Mouse (Mus musculus): ENCODE data around the gene Mta2. TPM values are rescaled to one million over a fixed set of nuclear protein-coding genes. Genes with fewer than 3 reads are reported as not detected.

The Mta2 gene
- polyA plus RNA-seq, 1 experiment from 2014 or later = 139 TPM

DNA sequence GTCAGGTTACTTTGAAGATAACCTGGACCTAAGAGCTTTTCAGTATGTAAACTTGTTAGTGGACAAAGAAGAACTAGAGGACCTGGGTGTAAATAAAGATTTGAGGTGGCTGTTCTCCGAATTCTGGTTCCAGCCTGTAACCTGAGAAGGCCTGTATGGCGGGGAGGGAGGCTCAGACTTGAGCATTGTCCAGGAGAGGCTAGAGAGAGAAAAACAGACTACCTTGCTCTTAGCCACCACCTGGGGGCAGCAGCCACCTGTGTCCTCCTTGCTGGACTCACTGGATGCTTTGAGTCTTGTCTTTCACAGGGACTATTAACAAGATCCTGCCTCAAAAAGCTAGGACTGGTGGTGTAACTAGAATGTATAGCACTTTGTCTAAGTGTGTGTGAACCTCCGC lies 34.9 kb downstream of the Mta2 start:
- no peak overlapping the region for H3K4me3 ChIP-seq (replicated peaks)
- H3K27ac ChIP-seq = no peak overlapping the region
- peaks cover 50% of the 10 kb centered on the region for H3K36me3 ChIP-seq
- H3K9me3 ChIP-seq = no peaks in the 10 kb centered on the region
- peaks cover 7% of the 10 kb centered on the region for H3K4me1 ChIP-seq (replicated peaks)
- WGBS = 42% methylated on average over 3 of the region's 3 CpGs
- H3K9ac ChIP-seq = no peak overlapping the region
- no peaks in the 10 kb centered on the region for H3K27me3 ChIP-seq (replicated peaks)
- peak; percentile 61 for ATAC-seq
- no peak overlapping the region for H3K4me2 ChIP-seq (replicated peaks)

DNA sequence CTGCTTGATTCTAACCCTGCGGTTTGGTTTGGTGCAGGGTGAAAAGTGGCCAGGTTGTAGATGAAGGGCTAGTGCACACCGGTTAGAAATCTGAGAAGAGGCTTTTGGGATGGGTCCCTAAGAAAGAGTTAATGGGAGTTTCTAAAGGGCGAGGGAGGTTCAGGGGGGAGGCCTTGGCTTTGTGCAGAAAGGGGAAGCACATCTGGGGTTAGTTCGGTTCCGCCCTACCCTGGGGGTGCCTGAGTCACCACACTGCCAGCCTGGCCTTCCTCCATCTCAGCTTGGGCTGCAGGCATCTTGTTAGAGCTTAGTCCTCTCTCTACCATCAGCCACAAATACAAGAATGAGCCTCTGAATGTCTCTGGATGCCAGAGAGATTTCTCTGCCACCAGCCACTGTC lies 39.1 kb downstream of the Mta2 start:
- H3K4me2 ChIP-seq (replicated peaks) = no peak overlapping the region
- WGBS = 49% methylated on average over 5 of the region's 5 CpGs
- H3K9me3 ChIP-seq = no peaks in the 10 kb centered on the region
- H3K27me3 ChIP-seq (replicated peaks) = no peaks in the 10 kb centered on the region
- no peak overlapping the region for H3K27ac ChIP-seq
- no peak overlapping the region for H3K4me3 ChIP-seq (replicated peaks)
- H3K4me1 ChIP-seq (replicated peaks) = peaks cover 43% of the 10 kb centered on the region
- no peak overlapping the region for H3K9ac ChIP-seq
- peaks cover 18% of the 10 kb centered on the region for H3K36me3 ChIP-seq
- ATAC-seq = no peak

DNA sequence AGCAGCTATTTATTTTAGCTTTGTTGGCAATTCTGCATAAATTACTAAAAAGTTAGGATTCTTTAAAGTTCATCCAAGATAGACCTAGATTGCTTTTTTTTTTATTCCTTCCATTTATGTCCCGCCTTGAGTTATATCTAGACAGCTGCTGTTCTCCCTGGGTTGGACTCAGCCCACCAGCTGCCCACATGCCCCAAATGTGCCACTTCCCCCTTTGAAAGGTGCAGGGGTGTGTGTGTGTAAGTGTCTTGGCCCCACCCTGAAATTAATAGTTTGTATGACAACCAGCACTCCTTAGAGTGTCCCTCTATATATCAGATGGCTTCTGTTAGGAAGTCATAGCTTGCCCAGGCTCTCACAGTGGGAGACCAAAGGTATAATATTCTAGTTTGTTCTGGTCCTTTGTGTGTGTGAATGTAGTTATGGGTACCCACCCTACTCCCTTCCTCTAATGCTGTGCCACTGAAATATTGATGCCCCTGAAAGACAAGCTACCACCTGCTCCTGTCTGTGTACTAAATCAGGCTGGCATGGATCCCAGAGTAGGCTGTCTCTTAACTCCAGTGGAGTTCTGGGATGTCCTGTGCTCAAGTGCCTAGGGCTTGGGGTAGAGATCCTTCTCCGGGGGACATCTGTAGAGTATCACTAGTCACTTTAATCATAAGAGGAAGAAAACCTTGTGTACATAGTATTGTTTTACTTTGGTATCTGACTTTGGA lies 39.9 kb downstream of the Mta2 start:
- no peak for ATAC-seq
- Histone ChIP-seq H3K4me2 (replicated peaks) (no peak overlapping the region), H3K36me3 (peaks cover 18% of the 10 kb centered on the region), H3K9ac (no peak overlapping the region), H3K9me3 (no peaks in the 10 kb centered on the region), H3K27ac (no peak overlapping the region), H3K27me3 (replicated peaks) (no peaks in the 10 kb centered on the region), H3K4me3 (replicated peaks) (no peak overlapping the region), H3K4me1 (replicated peaks) (peaks cover 45% of the 10 kb centered on the region)
- WGBS = 54% methylated on average over 2 of the region's 2 CpGs

DNA sequence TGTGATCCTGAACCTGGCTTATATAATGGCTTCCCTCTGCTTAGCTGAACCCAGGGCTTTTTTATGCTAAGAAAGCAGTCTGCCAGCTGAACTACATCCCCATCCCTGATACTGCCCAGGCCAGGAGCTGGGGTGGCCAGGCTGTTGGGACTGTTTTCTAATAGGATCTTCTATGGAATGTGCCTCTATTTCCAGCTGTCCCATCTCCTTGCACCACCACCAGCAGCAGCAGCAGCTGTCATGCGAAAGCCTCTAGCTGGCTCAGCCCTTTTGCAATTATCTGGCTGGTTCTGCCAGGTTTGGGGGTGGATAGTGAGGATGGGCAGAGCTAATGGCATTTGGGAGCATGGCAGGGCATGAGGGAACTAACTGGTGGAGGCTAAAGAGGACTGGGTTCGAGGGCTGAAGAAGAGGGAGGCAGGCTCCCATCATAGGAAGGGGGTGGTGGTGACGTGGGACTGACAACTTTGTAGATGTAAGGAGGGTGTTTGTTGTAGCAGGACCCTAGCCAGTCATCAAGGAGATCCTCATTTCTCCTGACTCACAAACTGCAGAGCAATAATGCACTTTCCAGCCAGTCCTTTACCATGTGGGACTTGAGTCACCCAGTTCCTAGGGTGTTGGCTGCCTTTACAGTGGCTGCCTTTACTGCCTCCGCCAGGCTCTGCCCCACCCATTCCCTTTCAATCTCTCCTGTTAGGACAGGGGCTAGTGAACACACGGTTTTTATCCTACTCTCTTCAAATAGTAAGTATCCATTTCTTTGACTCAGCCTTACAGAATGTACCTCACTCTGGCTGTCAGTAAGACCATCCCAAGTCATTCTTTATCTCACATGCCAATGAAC lies 40.9 kb downstream of the Mta2 start:
- 36% methylated on average over 5 of the region's 5 CpGs for WGBS
- Histone ChIP-seq H3K4me1 (replicated peaks) (peaks cover 45% of the 10 kb centered on the region), H3K36me3 (peaks cover 14% of the 10 kb centered on the region), H3K27me3 (replicated peaks) (no peaks in the 10 kb centered on the region), H3K4me2 (replicated peaks) (no peak overlapping the region), H3K9ac (no peak overlapping the region), H3K9me3 (no peaks in the 10 kb centered on the region), H3K27ac (peak overlapping the region; percentile 64), H3K4me3 (replicated peaks) (no peak overlapping the region)
- peak; percentile 81 for ATAC-seq

DNA sequence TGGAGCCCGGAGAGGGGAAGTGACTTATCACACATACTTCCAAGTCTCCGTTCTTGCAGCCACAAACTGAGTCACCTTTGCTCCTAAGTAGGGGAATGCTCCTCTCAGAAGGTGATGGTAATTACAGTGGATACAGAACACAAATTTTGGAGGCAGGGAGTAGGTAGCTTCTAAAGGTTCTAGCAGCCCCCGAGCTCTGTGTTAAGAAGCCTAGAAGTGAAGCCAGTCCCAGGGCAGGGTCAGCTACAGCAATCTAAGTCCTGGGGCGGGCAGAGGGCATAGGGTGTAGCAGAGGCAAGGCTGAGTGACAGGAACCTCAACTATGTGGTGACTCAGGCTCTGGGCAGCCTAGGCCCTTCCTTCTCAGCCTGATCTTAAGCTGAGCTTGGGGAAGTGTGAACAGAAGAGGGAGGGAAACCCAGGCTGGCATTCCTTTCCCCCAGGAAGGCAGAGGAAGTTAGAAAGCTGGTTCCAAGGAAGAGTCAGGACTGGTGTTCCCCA lies 41.5 kb downstream of the Mta2 start:
- 23% methylated on average over 4 of the region's 4 CpGs for WGBS
- peak; percentile 87 for ATAC-seq
- Histone ChIP-seq H3K4me2 (replicated peaks) (no peak overlapping the region), H3K9me3 (no peaks in the 10 kb centered on the region), H3K4me1 (replicated peaks) (peaks cover 52% of the 10 kb centered on the region), H3K9ac (no peak overlapping the region), H3K27me3 (replicated peaks) (no peaks in the 10 kb centered on the region), H3K4me3 (replicated peaks) (no peak overlapping the region), H3K27ac (peak overlapping the region; percentile 64), H3K36me3 (peaks cover 13% of the 10 kb centered on the region)

DNA sequence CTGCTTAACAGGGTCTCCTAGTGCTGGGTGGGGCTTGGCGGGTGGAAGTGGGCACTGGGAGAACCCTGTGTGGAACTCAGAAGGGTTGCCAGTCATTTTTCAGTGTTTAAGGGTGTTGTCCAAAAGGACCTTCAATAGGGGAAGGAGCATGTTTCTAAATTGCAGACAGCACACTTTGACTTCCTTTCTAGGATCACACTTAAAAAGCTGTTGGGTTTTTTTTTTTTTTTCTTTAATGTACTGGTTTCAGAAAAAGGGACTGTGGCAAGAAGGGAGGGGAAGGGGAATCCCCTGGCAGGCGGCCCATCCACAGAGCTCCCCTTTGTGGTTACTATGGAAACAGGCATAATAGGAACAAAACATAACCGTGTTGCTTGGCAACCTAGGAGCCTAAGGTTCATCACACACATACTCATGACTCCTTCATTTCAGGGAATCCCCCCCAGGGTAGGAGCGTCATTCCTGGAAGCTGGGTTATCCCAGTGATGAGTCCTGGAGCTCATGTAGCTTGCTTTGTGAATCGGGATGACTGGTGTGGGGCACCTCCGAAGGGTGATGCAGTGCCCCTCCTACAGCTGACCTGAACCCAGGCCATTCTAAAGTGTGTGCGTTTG lies 42.7 kb downstream of the Mta2 start:
- Histone ChIP-seq H3K4me3 (replicated peaks) (no peak overlapping the region), H3K27me3 (replicated peaks) (no peaks in the 10 kb centered on the region), H3K9me3 (no peaks in the 10 kb centered on the region), H3K4me1 (replicated peaks) (peaks cover 60% of the 10 kb centered on the region), H3K36me3 (peaks cover 1% of the 10 kb centered on the region; the same call in 1 of the 2 replicates), H3K9ac (no peak overlapping the region), H3K4me2 (replicated peaks) (no peak overlapping the region), H3K27ac (peak overlapping the region; percentile 64; the same call in 1 of the 2 replicates)
- ATAC-seq = no peak
- WGBS = 12% methylated on average over 7 of the region's 7 CpGs

DNA sequence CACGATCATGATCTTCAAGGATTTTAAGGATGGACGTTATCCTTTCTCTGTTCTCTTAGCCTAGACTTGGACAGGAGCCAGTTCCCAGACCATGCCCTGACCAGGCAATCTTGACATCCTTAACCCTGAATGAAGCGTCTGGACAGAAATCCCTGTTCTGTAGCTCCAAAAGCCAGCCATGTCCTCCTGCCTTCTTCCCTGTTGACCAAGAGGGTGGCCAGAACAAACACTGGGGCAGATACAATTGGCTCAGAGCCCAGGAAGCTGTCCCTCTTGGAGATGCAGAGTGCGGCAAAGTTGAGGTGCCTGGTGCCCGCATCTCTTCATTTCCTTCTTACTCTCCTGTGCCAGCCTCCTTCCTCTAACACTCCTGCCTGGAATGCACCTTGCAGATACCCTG lies 44.2 kb downstream of the Mta2 start:
- WGBS = 61% methylated on average over 5 of the region's 5 CpGs
- ATAC-seq = no peak
- Histone ChIP-seq H3K4me1 (replicated peaks) (peaks cover 55% of the 10 kb centered on the region), H3K4me2 (replicated peaks) (no peak overlapping the region), H3K27me3 (replicated peaks) (no peaks in the 10 kb centered on the region), H3K4me3 (replicated peaks) (no peak overlapping the region), H3K36me3 (no peaks in the 10 kb centered on the region), H3K27ac (no peak overlapping the region), H3K9me3 (no peaks in the 10 kb centered on the region), H3K9ac (no peak overlapping the region)

DNA sequence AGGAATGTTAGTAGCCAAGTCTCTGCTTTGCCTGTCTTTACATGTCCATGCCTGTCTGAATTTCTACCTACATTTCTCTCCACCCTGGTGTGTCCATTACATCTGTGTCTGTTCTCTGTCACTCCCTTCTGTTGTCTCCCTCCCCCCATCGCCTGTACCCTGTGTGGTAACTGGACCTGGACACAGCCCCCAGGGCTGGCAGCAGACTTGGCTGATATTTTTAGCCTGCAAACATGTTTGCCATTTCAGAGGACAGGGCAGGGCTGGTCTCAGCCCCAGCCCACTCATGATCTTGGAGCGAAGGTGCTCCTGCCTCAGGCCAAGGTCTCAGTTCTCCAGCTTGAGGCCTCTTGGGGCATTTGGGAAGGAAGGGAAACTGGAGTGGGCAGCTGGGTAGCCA lies 46.1 kb downstream of the Mta2 start:
- Histone ChIP-seq H3K9ac (no peak overlapping the region), H3K27me3 (replicated peaks) (no peaks in the 10 kb centered on the region), H3K27ac (no peak overlapping the region), H3K9me3 (no peaks in the 10 kb centered on the region), H3K4me3 (replicated peaks) (no peak overlapping the region), H3K4me2 (replicated peaks) (0 out of 2 replicates have a peak overlapping the region, but pooled peaks have one; percentile 88), H3K4me1 (replicated peaks) (peaks cover 56% of the 10 kb centered on the region), H3K36me3 (no peaks in the 10 kb centered on the region)
- WGBS = 51% methylated on average over 2 of the region's 2 CpGs
- ATAC-seq = no peak

DNA sequence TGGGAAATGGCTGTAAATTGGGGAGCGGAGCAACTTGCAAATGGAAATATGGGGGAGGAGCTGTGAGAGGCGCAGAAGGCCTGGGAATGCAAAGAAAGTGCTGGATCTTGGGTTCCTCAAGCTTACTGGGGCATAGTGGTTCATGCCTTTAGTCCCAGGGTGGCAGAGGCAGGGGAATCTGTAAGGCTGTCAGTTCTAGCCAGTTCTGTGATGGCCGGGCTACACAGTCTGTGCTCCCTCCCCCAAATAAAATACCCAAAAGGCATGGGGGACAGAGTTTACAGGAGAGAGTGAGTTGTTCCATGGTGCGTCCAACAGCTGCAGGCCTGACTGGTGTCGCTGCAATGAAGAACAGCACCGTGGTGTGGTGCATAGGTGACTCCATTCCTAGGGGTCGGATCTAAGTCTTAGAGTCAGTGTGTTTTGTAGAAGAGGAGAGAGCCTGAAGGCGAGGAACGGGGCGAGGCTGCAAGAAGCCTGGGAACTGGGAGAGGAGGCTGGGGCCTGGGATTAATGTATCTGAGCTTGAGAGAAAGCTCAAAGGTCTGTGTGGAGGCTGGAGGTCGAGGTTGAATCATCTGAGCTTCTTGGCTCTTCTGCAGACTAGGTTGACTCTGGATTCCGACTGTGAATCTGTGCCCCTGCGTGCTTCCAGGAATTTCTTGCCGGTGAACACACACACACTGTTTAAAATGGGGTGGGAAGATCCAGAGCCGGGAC lies 46.8 kb downstream of the Mta2 start:
- Histone ChIP-seq H3K27ac (peak overlapping the region; percentile 96), H3K9me3 (no peaks in the 10 kb centered on the region), H3K4me1 (replicated peaks) (peaks cover 56% of the 10 kb centered on the region), H3K36me3 (no peaks in the 10 kb centered on the region), H3K27me3 (replicated peaks) (no peaks in the 10 kb centered on the region), H3K9ac (peak overlapping the region; percentile 78), H3K4me2 (replicated peaks) (peak overlapping the region; percentile 88), H3K4me3 (replicated peaks) (peak overlapping the region; percentile 81)
- WGBS = 24% methylated on average over 15 of the region's 15 CpGs
- ATAC-seq = peak; percentile 29

DNA sequence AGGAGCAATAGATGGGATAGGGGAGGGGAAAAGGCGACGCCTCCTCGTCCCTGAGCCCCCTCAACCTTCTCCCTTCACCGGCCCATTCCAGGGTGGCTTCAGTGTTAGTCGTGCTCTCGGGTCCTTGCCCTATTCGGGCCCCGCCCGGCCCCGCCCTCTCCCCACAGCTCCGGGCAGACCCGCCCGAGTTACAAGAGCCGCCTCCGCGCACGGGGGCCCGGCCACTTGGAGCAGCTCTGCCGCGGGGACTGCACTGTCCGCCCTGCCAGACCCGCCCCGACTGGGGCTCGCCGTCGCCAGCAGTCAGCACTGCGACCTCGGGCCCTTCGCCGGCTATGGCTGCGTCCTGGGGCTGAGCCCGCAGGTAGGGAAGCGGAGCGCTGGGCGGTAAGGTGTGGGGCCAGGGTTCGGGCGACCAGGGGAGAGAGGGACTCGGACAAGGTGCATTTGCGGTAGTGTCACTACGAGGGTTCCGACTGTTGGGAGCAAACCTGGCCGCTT lies 47.4 kb downstream of the Mta2 start, which contains the start of gene Ahnak:
Gene Ahnak, plus strand, starts transcription at position 219 of the 501 bp plus-strand sequence.
- WGBS = under 1% methylated on average over 42 of the region's 42 CpGs

DNA sequence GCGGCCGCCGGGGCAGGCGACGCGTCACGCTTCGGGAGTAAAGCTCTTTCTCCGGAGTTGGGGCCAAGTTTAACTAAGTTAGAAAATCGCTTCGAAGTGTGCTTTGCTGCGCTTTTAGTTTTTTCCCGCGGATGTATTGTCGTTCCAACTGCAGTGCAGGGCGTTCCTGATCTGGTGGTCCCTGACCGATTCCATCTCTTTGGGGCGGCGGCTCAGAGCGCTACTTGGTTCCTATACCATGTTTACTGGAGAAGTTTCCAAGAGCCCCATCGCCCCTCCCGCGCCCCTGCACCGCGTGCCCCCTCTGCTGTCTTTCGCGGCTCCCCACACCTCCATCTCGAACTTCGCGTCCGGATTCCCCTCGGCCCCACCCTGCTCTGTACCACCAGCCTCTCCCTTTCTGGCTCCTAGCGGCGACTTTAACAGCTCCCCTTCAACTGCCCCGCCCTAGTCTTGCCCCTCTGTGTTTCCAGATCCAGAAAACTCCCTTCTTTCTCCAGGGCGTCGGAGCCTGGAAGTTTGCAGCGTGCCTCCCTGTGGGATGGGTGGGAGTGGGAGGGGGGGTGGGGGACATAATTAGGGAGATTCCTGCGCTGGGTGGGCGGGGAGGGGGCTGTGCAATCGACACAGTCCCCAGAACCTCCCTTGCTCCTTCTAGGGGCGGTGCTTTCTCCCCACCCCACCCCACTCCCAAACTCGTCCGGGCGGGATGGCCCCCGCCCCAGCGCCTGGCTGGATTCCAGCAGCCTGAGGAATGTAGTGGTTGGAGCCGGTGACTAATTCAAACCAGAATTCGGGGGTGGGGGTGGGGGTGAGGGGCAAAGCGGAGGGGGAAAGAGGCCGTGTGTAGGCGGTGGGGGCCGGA lies 48.1 kb downstream of the Mta2 start:
- no peaks in the 10 kb centered on the region for H3K27me3 ChIP-seq (replicated peaks)
- peak overlapping the region; percentile 78 for H3K9ac ChIP-seq
- peak overlapping the region; percentile 96 for H3K27ac ChIP-seq
- ATAC-seq = peak; percentile 71
- peaks cover 50% of the 10 kb centered on the region for H3K4me1 ChIP-seq (replicated peaks)
- H3K4me2 ChIP-seq (replicated peaks) = peak overlapping the region; percentile 88
- WGBS = under 1% methylated on average over 53 of the region's 53 CpGs
- H3K9me3 ChIP-seq = no peaks in the 10 kb centered on the region
- peak overlapping the region; percentile 81 for H3K4me3 ChIP-seq (replicated peaks)
- no peaks in the 10 kb centered on the region for H3K36me3 ChIP-seq

More for the DNA sequence above, 47.4 kb downstream of the Mta2 start, which contains the start of gene Ahnak:
- Histone ChIP-seq H3K9ac (peak within 1 kb of the TSS; percentile 78), H3K27ac (peak within 1 kb of the TSS; percentile 96), H3K4me2 (replicated peaks) (peak within 1 kb of the TSS; percentile 88), H3K4me1 (replicated peaks) (peaks cover 51% of the 10 kb centered on the region), H3K9me3 (no peaks in the 10 kb centered on the region), H3K27me3 (replicated peaks) (no peaks in the 10 kb centered on the region), H3K4me3 (replicated peaks) (peak within 1 kb of the TSS; percentile 81), H3K36me3 (no peaks in the 10 kb centered on the region)
- ATAC-seq = peak; percentile 77
